ENCODE assay signal across 17 mouse cellular contexts in the genomic region with DNA sequence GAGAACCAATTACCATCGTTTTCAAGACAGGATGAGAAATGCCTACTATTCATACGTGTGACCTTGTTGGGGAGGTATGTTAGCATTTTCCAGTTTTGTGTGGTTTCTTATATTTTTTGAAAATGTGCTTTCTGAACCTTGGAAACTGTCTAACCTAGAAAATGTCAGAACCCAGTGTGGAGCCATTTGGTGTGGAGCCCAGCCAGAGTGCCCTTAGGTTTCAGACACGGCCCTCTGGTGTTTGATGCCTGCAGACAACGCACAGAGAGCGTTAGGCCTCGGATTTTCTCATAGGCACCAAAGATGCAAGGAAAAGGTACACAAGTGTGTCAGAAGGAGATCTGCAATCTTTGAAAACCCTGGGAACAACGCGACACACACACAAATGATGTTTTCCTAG.
A peak's percentile ranks its signal among the peaks of the same experiment; 100 is the strongest.
DNase-seq lines count a peak whose midpoint lies in the region; ATAC-seq lines count a peak whose summit lies in the region.
"Had no signal": no experiment of that assay in that cellular context is flagged by ENCODE, and none has a peak within 500 bp of the region (broad histone marks: within the 10 kb centered on the region; RNA-seq: fewer than 3 reads in every experiment).

No protein-coding gene starts in this region.

- peaks cover 3 to 16% of the 10 kb centered on the region in 2 experiments for H3K4me1 ChIP-seq in heart, embryonic 14.5 days (ENCODE audit: control insufficient read depth in 2 of 2, insufficient read depth in 2 of 2, low read length in 2 of 2)
- H3K4me1 ChIP-seq in neural tube, embryonic 11.5 days (ENCODE audit: control insufficient read depth, insufficient read depth, low read length) = peaks cover 10% of the 10 kb centered on the region; the same call in 1 of the 2 replicates
- H3K4me1 ChIP-seq in hindbrain, embryonic 15.5 days (replicated peaks) = peaks cover 18% of the 10 kb centered on the region; the same call in 1 of the 2 replicates
- H3K4me1 ChIP-seq: liver, embryonic 15.5 days had no signal

- H3K36me3 ChIP-seq in heart, embryonic 14.5 days (ENCODE audit: control insufficient read depth, insufficient read depth, low read length) = peaks cover 39% of the 10 kb centered on the region
- H3K36me3 ChIP-seq in neural tube, embryonic 11.5 days (ENCODE audit: control insufficient read depth, insufficient read depth, low read length) = no peaks in the 10 kb centered on the region
- H3K36me3 ChIP-seq in hindbrain, embryonic 15.5 days = peaks cover 14% of the 10 kb centered on the region
- H3K36me3 ChIP-seq: liver, embryonic 15.5 days had no signal

- no peak overlapping the region for H3K4me3 ChIP-seq in heart, embryonic 14.5 days (ENCODE audit: control insufficient read depth in 1 of 2, insufficient read depth in 1 of 2, low read depth in 1 of 2, low read length in 2 of 2)
- H3K4me3 ChIP-seq in neural tube, embryonic 11.5 days (ENCODE audit: low read depth, low read length) = no peak overlapping the region
- no peak overlapping the region for H3K4me3 ChIP-seq in hindbrain, embryonic 15.5 days
- H3K4me3 ChIP-seq: forebrain, embryonic 10.5 days; heart, embryonic 15.5 days; limb, embryonic 13.5 days; liver, embryonic 15.5 days had no signal

- DNase-seq in heart, adult 8-10 months (ENCODE audit: low spot score) = no peak
- no peak for DNase-seq in neural tube, embryonic 11.5 days (ENCODE audit: low spot score)
- DNase-seq in neural tube, embryonic 10.5 days (ENCODE audit: extremely low spot score, low spot score) = no peak
- no peak for DNase-seq in right cerebral cortex, postnatal 14 days
- no peak for DNase-seq in adrenal gland, postnatal 10 days
- no peak for DNase-seq in kidney, adult 8-10 months
- DNase-seq: kidney, adult 9 months; lung, postnatal 14 days; right cerebral cortex, adult 18-20 months; thymus, postnatal 4 days had no signal

- H3K27ac ChIP-seq in heart, embryonic 14.5 days (replicated peaks in 1 of 2; ENCODE audit: control insufficient read depth in 1 of 2, insufficient read depth in 1 of 2, low read depth in 2 of 2, low read length in 2 of 2) = peak overlapping the region; percentile 41 to 80; a peak in 3 of 4 replicates
- H3K27ac ChIP-seq in neural tube, embryonic 11.5 days (ENCODE audit: low read depth, low read length) = peak overlapping the region; percentile 72
- H3K27ac ChIP-seq in hindbrain, embryonic 15.5 days (replicated peaks) = peak overlapping the region; percentile 35
- H3K27ac ChIP-seq: forebrain, embryonic 10.5 days; limb, embryonic 13.5 days; liver, embryonic 15.5 days had no signal

- no peaks in the 10 kb centered on the region for H3K27me3 ChIP-seq in heart, embryonic 14.5 days (ENCODE audit: control insufficient read depth, insufficient read depth, low read length)
- no peaks in the 10 kb centered on the region for H3K27me3 ChIP-seq in neural tube, embryonic 11.5 days (ENCODE audit: control insufficient read depth, insufficient read depth, low read length)
- H3K27me3 ChIP-seq in hindbrain, embryonic 15.5 days = no peaks in the 10 kb centered on the region
- H3K27me3 ChIP-seq: heart, embryonic 15.5 days; limb, embryonic 13.5 days; liver, embryonic 15.5 days; Patski had no signal

- H3K9ac ChIP-seq in heart, embryonic 14.5 days (ENCODE audit: low read length) = no peak overlapping the region
- no peak overlapping the region for H3K9ac ChIP-seq in neural tube, embryonic 11.5 days (ENCODE audit: low read length)
- no peak overlapping the region for H3K9ac ChIP-seq in hindbrain, embryonic 15.5 days
- H3K9ac ChIP-seq: heart, embryonic 15.5 days; limb, embryonic 13.5 days; liver, embryonic 15.5 days had no signal

- no peaks in the 10 kb centered on the region for H3K9me3 ChIP-seq in heart, embryonic 14.5 days (ENCODE audit: control insufficient read depth, low read length)
- no peaks in the 10 kb centered on the region for H3K9me3 ChIP-seq in neural tube, embryonic 11.5 days (ENCODE audit: control insufficient read depth, low read length)
- H3K9me3 ChIP-seq in hindbrain, embryonic 15.5 days = no peaks in the 10 kb centered on the region
- H3K9me3 ChIP-seq: forebrain, embryonic 10.5 days; heart, embryonic 15.5 days; limb, embryonic 13.5 days; liver, embryonic 15.5 days had no signal

- ATAC-seq in heart, embryonic 14.5 days (ENCODE audit: insufficient number of reproducible peaks, insufficient read depth, low FRiP score, low read depth) = no peak
- ATAC-seq in neural tube, embryonic 11.5 days (ENCODE audit: insufficient read depth, low FRiP score, low TSS enrichment) = no peak
- no peak for ATAC-seq in hindbrain, embryonic 15.5 days (ENCODE audit: low FRiP score, low read depth)
- ATAC-seq: Patski had no signal

- 91% methylated on average over 8 of the region's 8 CpGs for WGBS in heart, embryonic 14.5 days
- 91% methylated on average over 8 of the region's 8 CpGs for WGBS in neural tube, embryonic 11.5 days
- 81% methylated on average over 8 of the region's 8 CpGs for WGBS in hindbrain, embryonic 15.5 days

- no peak overlapping the region for H3K4me2 ChIP-seq in heart, embryonic 14.5 days (ENCODE audit: low read length)
- no peak overlapping the region for H3K4me2 ChIP-seq in neural tube, embryonic 11.5 days (ENCODE audit: low read depth)
- no peak overlapping the region for H3K4me2 ChIP-seq in hindbrain, embryonic 15.5 days
- H3K4me2 ChIP-seq: heart, embryonic 15.5 days; limb, embryonic 13.5 days; liver, embryonic 15.5 days had no signal
